Mouse (Mus musculus) right cerebral cortex, adult 2 months (tissue): ENCODE results near the gene Col6a6.
A peak's percentile ranks its signal among the peaks of the same experiment; 100 is the strongest.
"Not testable (repeated sequence)": the region's sequence is repeated elsewhere in the genome, so short reads cannot be mapped to it uniquely, and the experiment has no call there.

Experiments
- DNase-seq, 2 experiments: peaks; one replicate each; pipeline ENCODE4 v3.0.0; 2021 to 2022; ENCODE audit warnings: low spot score in 2 of 2

Col6a6 gene

GRCm38 (mm10) chr9:105670916-105671315 is 157.0 kb downstream of the Col6a6 start:
- no peak for DNase-seq

GRCm38 (mm10) chr9:105665269-105665668 is 162.7 kb downstream of the Col6a6 start:
- no peak for DNase-seq

- DNase-seq: no peak
These were observed 168.1 kb downstream of the Col6a6 start for GRCm38 (mm10) chr9:105659877-105660276.

- DNase-seq: no peak
These were observed 169.7 kb downstream of the Col6a6 start for GRCm38 (mm10) chr9:105658216-105658615.

GRCm38 (mm10) chr9:105656189-105656588 is 171.8 kb downstream of the Col6a6 start:
- no peak for DNase-seq

- peak; percentile 80 to 91 for DNase-seq
These were observed 185.2 kb downstream of the Col6a6 start, which contains the start of gene Pik3r4 for GRCm38 (mm10) chr9:105642460-105643371. TSS of gene Pik3r4 (plus strand) at chr9:105642978.

GRCm38 (mm10) chr9:105641377-105641776 is 186.6 kb downstream of the Col6a6 start:
- DNase-seq: not testable (repeated sequence)
